Mouse (Mus musculus) megakaryocyte progenitor cell, adult 5-6 weeks (primary cell): ENCODE results near the gene Saa4. TPM values are rescaled to one million over a fixed set of nuclear protein-coding genes. Genes with fewer than 3 reads are reported as not detected.
A peak's percentile ranks its signal among the peaks of the same experiment; 100 is the strongest.
"Not testable (repeated sequence)": the region's sequence is repeated elsewhere in the genome, so short reads cannot be mapped to it uniquely, and the experiment has no call there.

Experiments
- ATAC-seq: replicated peaks from 2 replicates; pipeline ENCODE4 v1.8.0; 2016; ENCODE audit warnings: mild to moderate bottlenecking, moderate TSS enrichment, inconsistent platforms; ENCODE audit not compliant: poor library complexity
- total RNA-seq, 2 experiments: library from RNA; stranded (forward) in 1 of 2; stranded (reverse) in 1 of 2; fragments of 157-497, 149-512 nt in 1 of 2; fragments of 200-1000 nt in 1 of 2; gene quantifications; 2 replicates each; pipeline versions ENCODE4 v1.2.3 to v1.2.4; 2015 to 2017

The Saa4 gene
- total RNA-seq, 2 experiments from 2014 or later, result not detected

DNA sequence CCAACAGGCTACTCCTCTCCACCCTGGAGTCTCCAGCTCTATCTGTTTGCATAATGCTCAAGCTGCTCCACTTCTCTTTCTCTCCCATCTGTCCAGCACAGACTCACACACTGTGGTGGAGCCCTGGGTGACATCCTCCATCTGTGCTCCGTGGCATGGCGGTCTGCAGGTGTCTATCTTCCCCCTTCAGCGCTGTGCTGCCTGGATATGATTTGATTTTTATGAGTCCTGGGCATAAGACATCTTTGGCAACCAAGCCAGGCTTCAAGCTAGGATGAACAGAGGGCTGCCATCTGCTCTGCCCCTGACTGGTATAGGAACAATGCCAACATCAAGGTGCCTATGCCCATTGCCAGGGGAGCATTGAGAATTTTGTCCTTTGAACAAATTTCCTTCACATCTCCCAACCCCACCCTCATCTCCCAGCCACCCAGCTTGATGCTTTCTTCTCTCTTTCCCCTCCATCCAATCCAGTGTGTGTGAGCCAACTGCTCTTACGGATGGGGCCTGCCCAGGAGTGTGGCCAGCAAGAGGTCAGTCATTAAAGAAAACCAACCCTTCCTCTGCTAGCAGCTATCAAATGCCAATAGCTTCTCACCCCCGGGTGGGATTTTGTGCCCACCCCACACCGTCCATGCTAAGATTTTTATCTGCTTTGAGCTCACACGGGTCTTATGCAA, 13.7 kb downstream of the Saa4 start:
- ATAC-seq, result no peak

DNA sequence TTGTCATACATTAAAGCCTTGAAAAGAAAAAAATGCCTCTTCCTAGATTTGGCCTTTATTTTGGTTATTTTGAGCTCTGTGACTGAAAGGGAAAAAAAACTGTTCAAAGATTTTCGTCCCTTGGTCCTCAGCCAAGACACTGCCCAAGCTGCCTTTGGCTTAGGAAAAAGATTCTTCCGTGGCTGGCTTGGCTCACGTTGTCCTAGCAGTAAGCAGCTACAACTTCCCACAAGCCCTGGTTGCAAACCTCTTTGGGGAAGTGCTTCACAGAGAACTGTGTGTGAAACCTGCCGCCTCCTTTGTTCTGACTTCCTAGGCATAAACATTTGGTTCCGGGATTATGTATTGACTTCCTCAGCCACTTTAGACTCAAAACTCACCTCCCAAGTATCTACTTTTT, 15.5 kb downstream of the Saa4 start:
- peak; percentile 55 for ATAC-seq

DNA sequence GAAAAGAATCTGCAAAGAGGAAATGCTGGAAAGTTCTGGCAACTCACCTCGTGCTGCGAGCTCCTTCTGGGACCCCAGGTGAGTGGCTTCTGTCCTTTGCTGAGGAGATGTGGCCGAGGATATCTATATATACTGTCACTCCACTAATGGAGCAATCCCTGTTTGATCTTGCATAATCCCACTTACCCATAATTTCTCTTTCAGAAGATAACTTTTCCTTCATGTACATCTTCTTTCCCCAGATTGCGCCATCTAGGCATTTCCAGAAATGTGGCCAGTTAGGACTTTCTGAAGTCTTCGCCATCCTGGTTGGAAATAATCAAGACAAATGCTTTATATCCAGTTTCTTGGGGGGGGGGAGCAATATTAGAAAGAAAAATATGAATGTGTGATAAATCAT, 16.8 kb downstream of the Saa4 start, which contains the start of gene Saa3:
Saa3 (minus strand) TSS at position 101 of the 400 bp plus-strand sequence.
- no peak for ATAC-seq

DNA sequence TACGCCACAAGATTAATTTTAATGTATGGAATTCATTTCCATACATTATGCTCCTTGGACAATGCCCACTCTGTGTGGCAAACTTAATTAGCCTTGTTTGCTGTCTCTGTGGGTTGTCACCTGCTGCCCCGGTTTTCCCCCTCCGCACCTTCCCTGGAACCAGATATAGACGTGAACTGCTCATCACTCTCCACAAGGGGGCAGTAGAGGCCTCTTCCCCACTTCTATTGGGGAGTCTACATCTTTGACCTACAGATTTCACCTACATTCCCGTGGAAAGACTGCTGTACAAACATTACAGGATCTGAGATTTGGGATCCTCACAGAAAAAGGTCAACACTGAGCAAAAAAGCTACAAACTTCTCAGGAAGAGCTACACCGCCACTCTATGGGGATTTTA, 17.9 kb downstream of the Saa4 start:
- ATAC-seq, result peak; percentile 51

DNA sequence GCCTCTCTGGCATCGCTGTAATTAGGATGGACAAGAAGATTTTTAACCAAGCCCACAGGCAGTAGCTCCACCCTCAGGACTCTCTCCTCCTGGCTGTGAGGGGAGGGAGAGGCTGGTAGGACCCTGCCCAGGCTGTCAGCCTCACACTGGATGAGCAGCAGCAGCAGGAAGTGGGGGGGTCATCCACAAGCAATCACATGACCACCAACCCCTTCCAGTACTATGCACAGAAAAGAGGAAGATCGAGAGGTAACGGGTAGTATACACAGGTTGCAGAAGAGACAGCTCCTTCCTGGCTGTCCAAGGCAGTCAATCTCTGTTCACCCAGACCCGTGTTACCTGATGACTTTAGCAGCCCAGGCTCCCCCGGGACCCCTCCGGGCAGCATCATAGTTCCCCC, 20.2 kb downstream of the Saa4 start:
- ATAC-seq, result peak; percentile 57

DNA sequence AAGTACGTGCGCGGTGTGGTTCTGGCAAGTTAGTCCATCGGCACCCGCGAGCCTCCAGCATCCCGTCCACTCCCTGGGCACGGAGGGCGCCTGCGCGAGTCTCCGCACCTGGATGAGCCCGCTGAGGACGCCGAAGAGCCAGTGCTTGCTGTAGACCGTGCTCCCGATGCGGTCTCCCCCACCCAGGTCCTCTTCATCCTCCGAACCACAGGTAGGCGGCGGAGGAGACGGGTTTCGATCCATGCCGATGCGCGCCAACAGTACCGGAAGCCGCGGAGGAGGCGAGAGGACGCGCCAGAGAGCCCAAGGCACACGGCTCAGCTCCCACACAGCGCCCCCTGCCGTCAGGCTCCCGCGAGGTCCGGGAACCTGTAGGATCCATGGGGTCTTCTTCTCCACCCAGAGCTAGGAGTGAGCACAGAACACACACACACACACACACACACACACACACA, 22.0 kb downstream of the Saa4 start, which contains the start of gene Saal1:
Saal1 (minus strand) TSS at position 291 of the 455 bp plus-strand sequence.
- peak; percentile 93 for ATAC-seq

DNA sequence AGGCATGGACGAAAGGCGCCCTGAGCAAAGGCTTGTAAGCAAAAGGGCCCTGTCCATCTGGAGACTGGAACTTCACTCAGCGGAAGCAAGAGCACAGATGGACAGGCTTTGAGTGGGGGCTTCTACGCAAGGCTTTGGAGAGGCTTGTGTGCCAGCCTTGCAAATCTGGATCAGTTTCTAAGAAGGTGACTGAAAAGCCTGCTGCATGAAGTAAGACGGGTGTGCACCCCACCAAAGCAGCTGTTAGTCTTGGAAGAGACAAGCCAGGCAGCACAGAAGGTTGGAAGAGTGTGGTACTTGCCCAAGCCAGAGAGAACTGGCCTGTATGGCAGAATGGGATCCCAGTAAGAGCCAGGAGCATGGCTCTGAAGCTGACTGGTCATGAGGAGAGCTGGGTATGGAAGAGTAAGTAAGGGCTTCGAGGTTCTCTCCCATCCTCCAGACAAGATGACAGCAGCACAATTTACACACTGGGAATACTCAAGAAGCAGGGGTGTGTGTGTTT, 31.8 kb downstream of the Saa4 start:
- no peak for ATAC-seq

DNA sequence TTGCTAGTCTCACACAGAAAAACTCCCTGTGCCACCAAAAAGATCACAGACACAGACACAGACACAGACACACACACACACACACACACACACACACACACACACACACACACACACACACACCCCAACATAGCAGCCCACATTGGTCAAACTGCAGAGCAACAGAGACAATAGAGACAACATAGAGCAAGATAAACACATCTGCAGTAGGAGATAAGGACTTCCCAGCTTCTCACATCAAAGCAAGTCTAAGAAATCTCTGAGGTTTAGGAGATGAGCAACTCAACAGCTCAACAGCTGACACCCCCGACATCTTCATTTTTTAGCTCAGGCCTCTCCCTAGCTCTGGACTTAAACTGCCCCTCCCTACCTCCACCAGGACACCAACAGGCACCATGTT, 35.6 kb downstream of the Saa4 start:
- ATAC-seq, result peak; percentile 97

DNA sequence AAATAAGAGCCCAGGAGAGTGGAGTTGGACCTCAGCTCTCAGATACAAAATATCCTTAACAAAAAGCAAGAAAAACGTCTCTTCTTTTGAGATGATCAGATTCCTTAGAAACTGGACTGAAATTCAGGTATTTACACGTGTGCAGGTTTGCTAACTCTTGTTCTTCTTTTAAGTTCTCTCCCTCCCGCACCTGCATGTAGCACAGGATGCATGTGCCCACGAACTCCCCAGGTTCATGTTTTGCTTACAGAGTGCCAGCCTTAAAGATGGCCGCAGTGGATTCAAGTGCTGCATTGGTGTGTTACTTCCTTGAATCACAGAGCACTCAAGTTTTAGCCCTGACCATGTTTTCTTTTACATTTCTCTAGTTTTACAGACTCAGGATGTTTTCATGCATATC, 45.6 kb downstream of the Saa4 start:
- no peak for ATAC-seq

DNA sequence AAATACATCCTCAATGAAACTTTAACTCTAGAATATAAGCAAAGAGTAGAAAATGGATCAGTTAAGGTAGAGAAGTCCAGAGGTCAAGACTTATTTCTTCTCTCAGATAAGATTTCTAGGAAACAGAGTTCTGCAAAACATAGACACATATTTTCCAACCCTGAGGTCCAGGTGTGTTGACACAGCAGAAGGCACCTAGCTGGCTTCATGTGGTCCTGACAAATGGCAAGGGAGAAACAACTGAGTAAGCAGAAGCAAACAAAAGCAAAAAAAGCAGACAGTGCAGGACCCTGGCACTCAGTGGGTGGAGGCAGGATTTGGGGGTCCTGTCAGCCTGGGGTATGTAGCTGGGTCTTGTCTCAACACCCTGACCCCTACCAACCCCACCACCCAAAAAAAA, 51.7 kb downstream of the Saa4 start:
- ATAC-seq, result no peak

DNA sequence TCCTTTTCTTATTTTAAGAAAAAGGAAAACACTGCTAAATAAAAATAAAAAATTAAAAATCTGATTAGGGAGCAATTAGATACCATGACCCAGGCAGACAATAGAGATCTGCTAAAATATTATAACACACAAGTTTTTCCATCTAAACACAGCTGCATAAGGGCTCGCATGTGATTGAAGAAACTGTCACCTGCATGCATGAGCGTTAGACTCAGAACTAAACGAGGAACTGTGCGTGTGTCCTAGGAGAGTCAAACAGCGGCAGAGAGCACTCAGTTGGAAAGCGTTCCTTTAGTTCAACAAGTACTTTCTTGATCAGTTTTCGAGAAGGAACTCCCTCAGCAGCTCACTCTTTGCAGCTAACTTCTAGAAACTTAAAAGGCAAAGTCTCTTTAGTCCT, 53.4 kb downstream of the Saa4 start:
- ATAC-seq, result not testable (repeated sequence)

DNA sequence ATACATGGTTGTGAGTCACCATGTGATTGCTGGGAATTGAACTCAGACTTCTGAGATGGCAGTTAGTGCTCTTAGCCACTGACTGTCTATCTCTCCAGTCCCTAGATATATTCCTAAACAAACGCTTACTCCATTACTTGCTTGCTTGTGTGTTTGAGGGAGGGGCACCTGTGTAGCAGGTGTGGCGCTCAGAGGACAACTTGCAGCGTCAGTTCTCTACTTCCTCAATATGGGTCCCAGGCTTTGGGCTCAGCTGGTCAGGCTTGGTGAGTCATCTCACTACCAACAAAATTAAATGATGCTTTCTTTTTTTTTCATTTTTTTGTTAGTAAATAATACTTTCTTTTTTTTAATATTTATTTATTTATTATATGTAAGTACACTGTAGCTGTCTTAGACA, 54.0 kb downstream of the Saa4 start:
- ATAC-seq, result no peak

Other genes with a start within 250 kb of the Saa4 start
- 4.0 and 6.6 TPM in 2 replicates for gene Sergef, start 92.8 kb downstream of the Saa4 start, total RNA-seq (2015)
- 8.1 and 10.8 TPM in 2 replicates for gene Sergef, start 92.8 kb downstream of the Saa4 start, total RNA-seq (2017)
- not detected in 2 replicates for gene Tph1, start 60.1 kb downstream of the Saa4 start, total RNA-seq (2015)
- gene Tph1, start 60.1 kb downstream of the Saa4 start, total RNA-seq (2017), result not detected in 2 replicates
- 17.5 and 20.7 TPM in 2 replicates for gene Saal1, start 21.9 kb downstream of the Saa4 start, total RNA-seq (2015)
- gene Saal1, start 21.9 kb downstream of the Saa4 start, total RNA-seq (2017), result 15.5 and 18.7 TPM in 2 replicates
- 1.9 TPM in 1 of 2 replicates, not detected in the other for gene Saa3, start 16.9 kb downstream of the Saa4 start, total RNA-seq (2015)
- gene Saa3, start 16.9 kb downstream of the Saa4 start, total RNA-seq (2017), result 2.0 TPM in 1 of 2 replicates, not detected in the other
- not detected in 2 replicates for gene Saa1, start 10.4 kb upstream of the Saa4 start, total RNA-seq (2015)
- gene Saa1, start 10.4 kb upstream of the Saa4 start, total RNA-seq (2017), result not detected in 2 replicates
- not detected in 2 replicates for gene Saa2, start 19.2 kb upstream of the Saa4 start, total RNA-seq (2015)
- not detected in 2 replicates for gene Saa2, start 19.2 kb upstream of the Saa4 start, total RNA-seq (2017)
- gene Hps5, start 63.5 kb upstream of the Saa4 start, total RNA-seq (2015), result 13.5 and 17.5 TPM in 2 replicates
- 25.5 and 29.0 TPM in 2 replicates for gene Hps5, start 63.5 kb upstream of the Saa4 start, total RNA-seq (2017)
- gene Gtf2h1, start 63.5 kb upstream of the Saa4 start, total RNA-seq (2015), result 54.7 and 58.1 TPM in 2 replicates
- gene Gtf2h1, start 63.5 kb upstream of the Saa4 start, total RNA-seq (2017), result 82.4 and 105 TPM in 2 replicates
- gene Ldha, start 108.9 kb upstream of the Saa4 start, total RNA-seq (2015), result 597 and 639 TPM in 2 replicates
- 442 and 446 TPM in 2 replicates for gene Ldha, start 108.9 kb upstream of the Saa4 start, total RNA-seq (2017)
- gene Ldhc, start 128.6 kb upstream of the Saa4 start, total RNA-seq (2015), result 0.44 and 0.49 TPM in 2 replicates
- gene Ldhc, start 128.6 kb upstream of the Saa4 start, total RNA-seq (2017), result 1.3 TPM in 1 of 2 replicates, not detected in the other
- gene Tsg101, start 187.4 kb upstream of the Saa4 start, total RNA-seq (2015), result 97.5 and 107 TPM in 2 replicates
- 40.1 and 43.1 TPM in 2 replicates for gene Tsg101, start 187.4 kb upstream of the Saa4 start, total RNA-seq (2017)
- gene Uevld, start 225.9 kb upstream of the Saa4 start, total RNA-seq (2015), result 15.5 and 19.6 TPM in 2 replicates
- gene Uevld, start 225.9 kb upstream of the Saa4 start, total RNA-seq (2017), result 11.1 and 11.9 TPM in 2 replicates